Mouse (Mus musculus) gastrocnemius, postnatal 4 days (tissue): Measurements from ENCODE around the gene Fam241b. TPM values are rescaled to one million over a fixed set of nuclear protein-coding genes. Genes with fewer than 3 reads are reported as not detected.

ENCODE experiments used
- DNase-seq, 2 experiments: peaks; one replicate each; pipeline ENCODE4 v3.0.0; 2021 to 2022; ENCODE audit warnings: low spot score in 2 of 2, mixed read lengths in 2 of 2
- total RNA-seq, 2 experiments: library from RNA; stranded (reverse); gene quantifications; 2 replicates each; pipeline ENCODE4 v1.2.3; 2021

Fam241b gene
- total RNA-seq, 2 experiments from 2014 or later: 0.23 to 0.47 TPM

GRCm38 (mm10) chr10:62132691-62133281, 10.9 kb downstream of the Fam241b start, which contains the start of gene Neurog3:
Neurog3 (plus strand) TSS chr10:62133090.
- DNase-seq: no peak

DNA sequence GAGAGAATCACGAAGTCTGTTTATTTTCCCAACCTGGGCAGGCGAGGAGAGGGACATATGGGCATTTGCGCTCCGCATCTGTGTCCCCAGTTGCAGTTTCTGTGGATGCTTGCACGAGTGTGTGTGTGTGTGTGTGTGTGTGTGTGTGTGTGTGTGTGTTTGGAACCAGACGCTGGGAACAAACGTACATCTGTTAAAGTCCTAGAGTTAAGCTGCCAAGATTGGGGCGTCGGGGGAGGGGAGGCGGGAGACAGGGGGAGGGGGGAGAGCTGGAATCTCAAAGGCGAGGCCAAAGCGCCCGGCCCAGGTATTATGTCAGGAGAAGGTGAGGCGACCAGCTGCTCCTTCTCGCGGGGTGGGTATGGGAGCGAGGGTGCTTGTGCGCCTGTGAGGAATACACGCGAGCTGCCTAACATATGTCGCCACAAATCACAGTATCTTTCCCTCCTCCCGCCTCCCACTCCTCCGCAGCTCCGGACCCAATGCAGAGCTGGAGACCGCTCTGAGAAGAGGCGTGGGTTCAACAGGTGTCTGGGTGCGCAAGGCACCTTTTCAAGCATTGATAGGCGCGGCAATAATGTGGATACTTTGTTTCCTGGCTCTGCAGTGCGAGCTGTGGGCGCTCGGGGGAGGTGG, 15.3 kb downstream of the Fam241b start:
- DNase-seq: no peak

DNA sequence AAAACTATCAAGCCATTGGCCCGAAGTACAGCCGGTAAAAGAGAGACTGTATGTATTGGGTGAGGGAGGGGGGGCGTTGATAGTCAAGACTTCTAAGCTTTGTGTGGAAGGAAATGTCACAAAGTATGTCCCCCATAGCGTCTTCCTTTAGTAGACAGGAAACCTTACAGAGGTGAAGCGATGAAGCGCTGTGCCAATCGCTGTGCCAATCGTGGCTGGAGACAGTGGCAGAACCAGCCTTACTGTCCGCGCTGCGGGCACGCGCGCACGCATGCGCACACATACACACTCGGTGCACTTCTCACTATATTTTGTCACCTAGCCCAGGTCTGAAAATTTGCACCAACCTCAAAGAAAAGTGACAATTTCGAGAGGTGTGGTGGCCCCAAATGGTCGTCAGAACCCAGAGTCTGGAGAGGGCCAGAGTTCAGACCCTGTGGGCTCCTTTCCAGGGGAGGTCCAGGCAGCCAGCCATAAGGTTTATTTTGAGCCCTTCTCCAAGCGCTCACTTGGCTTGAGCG, 15.9 kb downstream of the Fam241b start:
- no peak for DNase-seq

GRCm38 (mm10) chr10:62127137-62127536, 16.6 kb downstream of the Fam241b start:
- DNase-seq: no peak

DNA sequence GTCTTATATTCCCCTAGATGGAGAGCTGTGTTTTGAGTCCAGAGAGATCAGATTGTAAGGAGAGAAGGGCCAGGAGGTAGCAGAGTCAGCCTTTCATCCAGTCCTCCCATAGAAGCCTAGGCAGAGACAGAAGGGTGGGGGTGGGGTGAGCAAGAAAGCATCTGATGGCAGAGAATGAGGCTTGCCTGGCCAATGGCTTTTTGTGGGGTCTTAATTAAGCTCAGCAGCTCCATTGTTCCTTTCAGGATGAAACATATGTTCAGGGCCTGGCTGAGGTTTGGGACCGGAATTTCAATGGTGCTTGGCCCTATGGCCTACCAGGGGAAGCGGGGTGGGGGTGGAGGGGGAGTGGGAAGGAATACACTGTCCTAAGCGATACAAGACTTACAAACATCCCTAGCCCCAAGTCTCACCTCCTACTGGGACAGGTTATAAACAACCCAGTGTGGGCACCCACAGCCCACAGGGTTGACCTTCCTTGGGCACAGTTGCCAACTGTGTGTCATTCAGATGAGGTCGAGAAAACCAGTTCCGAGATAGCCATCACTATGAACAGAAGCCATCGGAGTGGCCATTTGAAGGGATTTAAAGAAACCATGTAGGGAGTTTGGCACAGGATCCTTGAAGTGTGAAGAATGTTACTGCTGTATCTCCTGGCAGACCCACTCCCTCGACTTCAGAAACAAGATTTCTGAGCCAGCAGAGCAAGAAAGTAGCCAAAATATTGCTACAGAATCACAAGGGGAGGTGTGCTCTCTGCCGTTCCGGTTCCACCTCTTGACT, 29.7 kb downstream of the Fam241b start:
- DNase-seq: no peak

DNA sequence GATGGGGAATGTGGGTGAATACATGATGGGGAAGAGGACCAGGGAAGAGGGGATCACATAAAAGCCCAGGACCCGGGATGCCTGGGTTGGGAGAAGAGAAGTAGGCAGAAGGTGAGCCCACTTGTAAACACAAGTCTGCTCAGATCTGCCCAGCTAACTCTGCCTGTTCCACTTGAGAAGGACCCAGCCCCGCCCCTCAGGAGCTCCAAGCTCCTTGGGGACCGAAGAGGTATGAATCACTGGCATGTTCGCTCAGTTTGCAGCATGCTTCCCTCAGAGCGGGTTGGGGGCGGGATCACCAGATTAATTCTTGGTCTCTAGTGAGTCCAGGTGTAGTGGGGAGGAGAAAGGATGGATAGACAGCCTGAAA, 32.5 kb downstream of the Fam241b start:
- no peak for DNase-seq

DNA sequence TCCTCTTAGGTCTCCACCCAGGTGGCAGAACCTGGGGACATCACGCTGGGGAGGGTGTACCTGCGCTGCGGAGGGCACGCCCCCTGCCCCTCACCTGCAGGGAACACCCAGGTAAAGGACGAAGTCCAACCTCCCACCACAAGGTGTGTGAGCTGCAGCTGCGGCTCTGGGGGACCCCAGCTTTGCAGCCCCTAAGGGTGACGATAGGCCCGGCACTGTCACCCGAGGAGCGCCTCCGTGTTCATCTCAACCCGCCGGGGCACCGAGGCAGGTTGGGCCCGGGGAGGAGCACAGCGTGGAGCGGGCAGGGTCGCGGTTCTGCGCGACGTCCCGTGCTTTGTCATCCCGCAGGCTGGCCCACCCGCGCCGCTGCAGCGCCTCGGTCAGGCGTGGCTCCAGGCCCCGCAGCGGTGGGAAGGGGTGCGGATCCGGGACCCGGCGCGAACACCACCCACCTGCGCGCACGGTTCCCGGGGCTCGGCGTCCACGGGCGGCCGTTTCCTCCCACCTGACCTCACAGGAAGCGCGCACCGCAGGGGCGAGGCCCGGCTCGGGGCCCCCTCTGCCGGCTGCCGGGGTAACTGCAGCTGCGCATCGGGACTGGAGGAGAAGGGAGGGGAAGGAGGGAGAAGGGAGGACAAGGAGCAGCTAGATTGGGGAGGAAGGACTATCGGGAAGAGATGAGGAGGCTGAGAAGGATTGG, 33.1 kb downstream of the Fam241b start:
- DNase-seq: peak; percentile 60 to 71

DNA sequence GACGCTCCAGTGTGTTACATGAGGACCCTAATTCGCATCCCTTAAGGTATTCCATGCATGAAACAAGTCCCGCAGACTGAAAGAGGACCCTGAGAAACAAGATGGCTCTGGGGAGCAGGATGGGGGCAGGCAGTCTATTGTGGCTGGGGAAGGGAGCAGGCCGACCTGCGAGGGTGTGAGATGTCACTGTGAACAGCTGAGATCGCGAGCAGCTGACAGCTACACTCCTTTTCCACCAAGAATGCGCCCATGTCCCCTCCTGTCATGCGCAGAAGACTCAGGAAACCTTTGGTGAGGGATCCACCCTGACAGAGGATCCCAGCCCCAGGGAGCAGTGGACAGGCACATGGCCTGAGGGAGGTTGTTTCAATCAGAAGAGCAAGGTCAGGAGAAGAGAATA, 36.7 kb downstream of the Fam241b start:
- DNase-seq: no peak

DNA sequence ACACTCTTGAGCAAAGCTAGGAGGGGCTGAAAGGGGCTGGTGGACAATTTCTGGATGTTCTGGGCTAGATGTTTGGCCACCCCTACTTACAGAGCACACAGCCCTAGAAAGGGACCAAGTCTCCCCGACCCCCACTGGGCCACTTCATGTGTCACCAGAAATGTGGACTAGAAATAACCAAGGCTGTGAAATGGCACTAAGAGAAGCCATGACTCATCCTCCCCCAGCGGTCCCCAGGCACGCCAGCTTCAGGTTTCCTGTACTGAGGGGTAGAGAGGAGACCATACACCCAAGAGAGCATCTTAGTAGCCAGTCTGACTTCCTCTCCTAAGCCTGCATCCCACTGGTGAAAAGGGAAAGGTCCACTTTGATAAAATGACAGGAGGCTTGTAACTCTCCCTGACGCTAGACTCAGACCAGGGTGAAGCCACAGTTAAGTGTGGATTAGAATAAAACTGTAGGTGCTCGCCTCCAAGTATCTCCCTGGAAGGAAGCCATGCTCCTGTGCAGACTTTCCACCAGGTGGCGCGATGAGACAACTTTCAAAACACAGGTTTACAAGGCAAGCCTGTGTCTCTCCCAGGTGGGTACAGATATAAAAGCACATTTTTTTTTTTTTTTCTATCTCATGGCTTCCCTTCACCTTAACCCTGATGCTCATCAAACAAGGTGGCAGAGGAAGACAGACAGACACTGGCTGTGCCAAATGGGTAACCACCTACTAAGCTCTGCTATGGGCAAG, 38.7 kb downstream of the Fam241b start:
- DNase-seq: peak in 1 of 2 experiments; percentile 48

DNA sequence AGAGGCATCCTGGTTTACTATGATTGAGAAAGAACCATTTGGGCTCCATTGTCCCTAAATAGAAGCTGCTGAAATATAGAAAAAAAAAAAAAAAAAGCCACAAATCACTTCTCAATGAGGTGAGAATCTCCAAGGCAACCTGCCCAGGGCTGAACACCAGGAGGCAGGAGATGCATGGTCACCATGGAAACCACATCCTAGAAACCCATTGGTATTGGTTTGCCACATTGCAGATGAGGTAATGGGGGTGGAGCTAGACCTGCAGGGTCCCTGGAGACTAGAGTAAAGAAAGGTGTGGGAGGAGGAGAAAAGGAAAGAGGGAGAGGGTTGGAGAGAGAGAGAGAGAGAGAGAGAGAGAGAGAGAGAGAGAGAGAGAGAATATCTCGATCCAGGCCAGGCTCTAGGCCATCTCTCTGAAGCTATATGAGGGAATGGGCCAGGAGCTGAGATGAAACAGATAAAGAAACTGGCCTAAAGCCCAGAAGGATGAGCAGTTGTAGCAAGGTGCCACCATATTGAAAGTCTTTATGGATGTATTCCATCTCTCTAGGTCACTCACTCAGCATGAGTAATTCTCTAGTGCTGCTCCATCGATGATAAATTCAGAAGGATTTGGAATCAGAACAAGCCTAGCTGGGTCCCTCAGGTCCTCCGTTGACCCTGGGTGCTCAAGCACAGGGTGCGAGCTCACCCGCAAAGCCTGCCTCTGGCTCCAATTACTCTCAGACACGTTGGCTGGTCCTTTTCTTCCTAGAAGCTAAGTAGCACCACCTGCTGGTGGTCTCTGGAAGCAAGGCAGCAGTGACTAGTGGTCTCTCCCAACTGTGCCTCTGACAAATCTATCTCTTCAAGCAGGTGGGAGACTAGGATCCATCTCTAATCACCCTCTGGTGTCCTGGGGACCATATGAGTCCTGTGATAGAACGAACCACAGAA, 41.9 kb downstream of the Fam241b start:
- DNase-seq: peak; percentile 53 to 72

DNA sequence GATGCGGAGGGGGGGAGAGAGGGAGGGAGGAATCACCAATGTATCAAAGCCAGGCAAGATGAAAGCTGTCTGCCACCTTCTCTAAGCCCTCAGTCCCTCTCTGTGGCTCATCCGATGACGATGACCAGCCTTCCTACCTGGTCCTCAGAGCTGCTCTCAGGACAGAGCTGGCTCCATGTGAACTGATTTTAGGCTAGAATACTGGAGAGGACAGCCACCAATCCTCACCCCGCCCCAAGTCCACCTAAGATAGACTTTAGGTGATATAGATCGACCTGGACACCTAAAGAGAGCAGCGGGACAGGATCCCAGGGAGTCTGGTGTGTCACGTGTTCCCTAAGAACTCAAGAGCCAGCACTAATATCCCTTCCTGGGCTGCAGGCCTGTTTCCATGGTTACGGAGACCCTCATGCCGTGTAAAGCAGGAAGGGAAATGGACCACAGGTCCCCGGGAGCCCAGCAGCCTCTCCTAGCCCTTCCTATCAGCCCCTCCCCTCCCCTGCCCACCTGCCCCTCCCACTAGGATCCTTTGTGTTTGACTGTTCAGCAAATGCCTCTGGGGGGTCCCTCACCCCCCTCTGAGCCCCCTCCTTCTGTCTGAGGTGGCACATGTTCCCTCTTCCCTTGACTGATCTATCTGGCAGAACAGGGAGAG, 43.8 kb downstream of the Fam241b start:
- DNase-seq: no peak

DNA sequence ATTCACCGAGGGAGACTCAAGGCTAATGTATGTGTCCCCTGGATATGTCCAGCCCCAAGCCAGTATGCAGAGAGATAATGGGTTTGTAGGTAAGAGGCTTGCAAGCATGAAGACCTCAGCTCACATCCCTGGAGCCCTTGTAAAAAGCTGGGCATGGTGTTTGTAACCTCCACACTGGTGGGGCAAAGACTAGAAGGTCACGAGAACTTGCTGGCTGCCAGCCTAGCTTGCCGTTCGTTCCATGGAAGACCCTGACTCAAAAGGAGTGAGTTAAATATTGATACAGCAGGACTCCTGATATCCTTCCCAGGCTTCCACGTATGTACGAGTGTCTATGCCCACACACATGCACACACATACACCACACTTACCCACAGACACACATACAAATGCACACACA, 49.3 kb downstream of the Fam241b start:
- no peak for DNase-seq

GRCm38 (mm10) chr10:62093903-62094302, 49.8 kb downstream of the Fam241b start:
- DNase-seq: no peak

DNA sequence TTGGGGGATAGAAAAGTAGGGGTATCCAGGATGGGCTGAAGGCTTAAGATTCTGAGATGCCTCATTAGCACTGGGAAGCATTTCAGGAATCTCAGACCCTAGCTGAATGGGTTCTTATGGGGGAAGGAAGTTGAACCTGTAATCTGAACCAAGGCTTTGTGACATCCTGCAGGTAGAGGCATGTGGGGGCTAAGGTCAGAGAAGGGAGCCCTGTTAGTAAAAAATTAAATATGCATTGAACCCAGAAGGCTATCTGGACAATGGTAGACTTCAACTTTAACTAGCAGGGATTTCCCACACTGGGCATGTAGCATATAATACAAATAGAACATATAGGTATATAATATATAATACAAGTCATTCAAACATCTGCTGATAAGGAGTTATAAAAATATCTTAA, 54.2 kb downstream of the Fam241b start:
- no peak for DNase-seq

DNA sequence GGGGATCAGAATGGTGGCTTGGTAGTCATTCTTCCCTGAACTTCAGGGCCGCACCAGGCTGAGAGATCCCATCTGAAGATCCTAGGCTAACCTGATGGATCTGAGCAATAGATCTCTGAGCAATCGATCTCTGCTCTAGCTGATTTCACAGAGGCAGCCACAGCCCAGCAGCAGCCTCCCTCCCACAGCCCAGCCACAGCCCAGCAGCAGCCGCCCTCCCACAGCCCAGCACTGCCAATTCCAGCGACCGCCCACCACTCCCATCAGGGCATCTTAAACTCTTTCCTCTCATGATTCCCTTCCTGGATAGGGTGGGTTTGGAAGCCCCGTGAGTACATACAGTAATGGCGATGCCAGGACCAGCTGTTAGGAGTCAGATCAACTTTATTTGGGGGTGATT, 54.6 kb downstream of the Fam241b start:
- no peak for DNase-seq

- no peak for DNase-seq
Observed at GRCm38 (mm10) chr10:62088411-62088810, 55.3 kb downstream of the Fam241b start.

- no peak for DNase-seq
Observed at GRCm38 (mm10) chr10:62086826-62087225, 56.9 kb downstream of the Fam241b start.

GRCm38 (mm10) chr10:62086044-62086443, 57.7 kb downstream of the Fam241b start:
- no peak for DNase-seq
